Mouse (Mus musculus): Measurements from ENCODE around the gene Larp1. TPM values are rescaled to one million over a fixed set of nuclear protein-coding genes. Genes with fewer than 3 reads are reported as not detected.
A peak's percentile ranks its signal among the peaks of the same experiment; 100 is the strongest.

The Larp1 gene
- total RNA-seq, 2 experiments from 2014 or later, result 69.6 to 69.9 TPM

DNA sequence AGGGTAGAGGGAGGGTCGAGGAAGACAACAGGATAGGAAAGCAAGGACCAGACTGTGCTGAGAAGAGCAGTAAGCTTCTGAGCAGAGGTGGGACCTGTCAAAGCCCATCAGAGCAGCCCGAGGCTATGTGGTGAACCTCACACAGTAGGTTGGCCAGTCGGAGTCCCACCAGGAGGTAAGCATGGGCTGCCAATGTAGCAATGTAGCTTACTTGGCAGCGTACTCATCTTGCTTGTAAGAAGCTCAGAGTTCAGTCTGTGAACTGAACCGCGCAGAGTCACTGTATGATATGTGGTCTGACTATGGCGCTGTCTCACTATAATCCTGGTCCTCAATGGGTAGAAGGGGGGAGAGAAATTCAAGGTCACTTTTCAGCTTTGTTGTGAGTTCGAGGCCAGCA, 5.7 kb upstream of the Larp1 start:
- no peak for DNase-seq

DNA sequence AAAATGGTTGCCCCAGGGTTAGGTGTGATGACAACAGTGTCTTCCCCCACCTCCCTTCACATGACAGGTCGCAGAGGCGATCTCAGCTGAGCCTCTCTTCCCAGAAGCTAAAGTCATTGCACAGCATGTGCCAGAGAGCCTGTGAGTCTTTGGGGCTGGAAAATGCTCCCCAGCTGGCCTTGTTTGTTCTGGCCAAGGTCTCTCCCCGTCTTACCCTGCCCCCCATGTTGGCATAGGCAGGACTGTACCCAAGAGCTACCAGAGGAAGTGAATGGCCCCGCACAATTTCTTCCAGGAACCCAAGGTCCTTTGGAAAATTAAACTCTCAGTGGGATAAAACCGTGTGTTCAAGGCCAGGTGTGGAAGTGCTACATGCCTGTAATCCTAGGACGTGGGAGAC, 5.1 kb upstream of the Larp1 start:
- no peak for DNase-seq

DNA sequence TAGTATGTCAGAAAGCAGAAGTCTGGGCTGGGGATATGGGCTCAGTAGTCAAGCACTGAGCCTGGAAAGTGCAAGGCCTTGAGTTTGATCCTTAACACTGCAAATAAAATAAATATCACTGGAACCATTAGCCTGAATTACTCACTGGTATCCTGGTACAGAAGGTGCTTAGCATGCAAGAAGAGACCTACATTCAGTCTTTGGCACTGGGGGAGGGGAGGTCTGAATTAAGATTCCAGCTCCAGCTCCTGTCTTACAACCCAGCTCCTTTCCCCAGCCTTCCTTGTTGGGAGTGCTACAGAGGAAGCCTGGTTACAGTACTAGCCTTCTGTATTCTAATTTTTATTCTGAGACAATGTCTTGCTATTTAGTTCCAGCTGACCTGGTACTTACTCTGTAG, 3.8 kb upstream of the Larp1 start:
- DNase-seq, result no peak

DNA sequence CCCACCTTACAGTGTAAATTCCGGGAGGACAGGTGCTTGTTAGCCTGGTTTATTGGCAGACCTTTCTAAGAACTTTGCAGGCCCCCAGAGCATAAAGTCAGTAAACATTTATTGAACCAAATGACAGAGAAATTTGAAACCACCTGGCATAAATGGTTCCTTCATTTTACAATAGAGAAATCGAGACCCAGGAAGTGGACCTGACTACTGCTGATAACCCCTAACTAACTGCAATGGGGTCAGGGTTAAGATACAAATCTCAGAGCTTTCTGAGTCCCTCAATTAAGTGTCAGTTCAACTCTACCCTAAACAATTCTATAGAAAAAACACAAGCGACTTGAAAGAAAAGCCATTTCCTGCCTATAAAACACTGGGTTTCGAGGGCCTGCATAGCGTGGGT, 851 bp upstream of the Larp1 start:
- DNase-seq, result no peak

DNA sequence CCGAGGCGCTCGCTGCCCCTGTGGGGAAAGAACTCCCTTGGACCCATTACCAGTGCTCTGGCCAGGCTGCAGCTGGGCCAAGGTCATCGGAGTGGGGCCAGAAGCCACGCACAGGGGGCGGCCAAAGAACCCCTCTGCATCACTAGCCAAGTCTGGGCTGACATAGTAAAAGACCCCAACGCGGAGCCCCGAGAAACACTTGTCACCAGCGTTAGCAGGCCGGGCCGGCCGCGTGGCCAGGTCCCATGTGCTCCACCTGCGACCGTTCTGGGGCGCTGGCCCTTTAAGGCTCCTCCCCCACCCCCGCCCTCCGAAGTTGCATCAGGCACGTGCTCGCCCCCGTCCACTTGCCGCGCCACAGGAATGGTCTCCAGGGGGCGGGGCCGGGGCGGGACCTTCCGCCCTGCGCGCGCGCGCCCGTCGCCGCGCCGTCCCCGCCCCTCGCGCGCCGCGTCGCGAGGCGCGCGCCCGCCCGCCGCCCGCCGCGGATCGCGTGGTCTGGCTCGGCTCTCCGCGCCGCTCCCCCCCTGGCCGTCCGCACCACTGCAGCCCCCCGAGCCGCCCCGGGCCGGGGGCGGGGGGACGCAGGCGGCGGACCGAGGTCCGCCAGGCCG, 320 bp upstream of the Larp1 start:
- peak; percentile 87 for DNase-seq

DNA sequence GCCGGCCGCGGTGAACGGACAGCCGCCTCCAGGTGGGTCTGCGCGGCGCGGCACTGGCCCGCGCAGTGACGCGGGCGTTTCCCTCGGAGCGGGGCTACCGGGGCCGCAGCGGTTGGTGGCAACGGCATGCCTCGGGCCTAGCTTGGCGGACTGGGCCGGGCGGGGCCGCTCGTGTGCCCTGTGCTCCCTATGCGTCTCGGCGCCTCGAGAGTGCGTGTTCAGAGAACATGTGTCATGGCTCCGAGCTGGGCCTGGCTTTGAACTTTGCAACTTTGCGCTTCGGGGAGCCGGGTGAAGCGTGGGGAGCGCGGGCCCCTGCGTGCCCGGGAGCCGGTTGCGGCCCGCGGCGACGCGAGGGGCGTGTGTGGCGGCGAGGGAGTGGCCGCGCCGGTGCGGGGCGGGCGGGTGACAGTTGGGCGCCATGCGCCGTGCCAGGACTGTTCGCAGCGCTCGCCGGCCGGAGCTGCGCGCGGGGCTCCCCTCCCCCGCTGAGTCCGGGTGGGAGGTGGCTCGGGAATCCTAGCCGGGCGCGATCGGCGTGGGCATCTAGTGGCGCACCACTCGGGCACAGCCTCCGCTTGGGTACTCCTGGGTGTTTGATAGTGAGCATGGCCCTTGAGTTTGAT, 765 bp downstream of the Larp1 start:
- DNase-seq, result peak; percentile 77

DNA sequence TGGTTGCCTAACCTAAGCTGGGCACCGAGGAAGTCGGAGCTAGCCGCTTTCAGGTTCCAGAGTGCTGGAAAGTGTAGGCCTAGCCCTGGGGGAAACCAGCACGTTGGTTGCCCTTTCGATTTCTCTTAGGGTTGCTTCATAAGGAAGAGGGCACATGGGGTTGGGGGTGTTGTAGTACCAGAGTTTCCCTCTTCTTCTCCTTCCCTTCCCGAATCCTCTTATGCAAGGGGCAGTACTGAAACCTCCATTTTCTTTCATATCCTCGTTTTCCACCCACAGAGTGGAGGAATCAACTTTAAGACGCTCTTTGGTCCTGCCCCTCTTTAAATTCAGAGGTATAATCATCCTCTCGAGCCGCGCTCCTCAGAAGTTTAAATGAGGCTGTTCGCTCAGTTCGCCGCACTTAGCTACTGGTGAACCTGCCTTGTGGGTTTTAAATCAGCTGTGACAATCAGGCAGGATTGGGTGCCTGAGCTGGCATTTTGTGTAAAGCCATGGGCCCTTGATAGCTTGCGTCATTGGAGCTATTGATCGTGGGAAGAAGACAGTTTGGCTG, 1.4 kb downstream of the Larp1 start:
- DNase-seq, result peak; percentile 24

DNA sequence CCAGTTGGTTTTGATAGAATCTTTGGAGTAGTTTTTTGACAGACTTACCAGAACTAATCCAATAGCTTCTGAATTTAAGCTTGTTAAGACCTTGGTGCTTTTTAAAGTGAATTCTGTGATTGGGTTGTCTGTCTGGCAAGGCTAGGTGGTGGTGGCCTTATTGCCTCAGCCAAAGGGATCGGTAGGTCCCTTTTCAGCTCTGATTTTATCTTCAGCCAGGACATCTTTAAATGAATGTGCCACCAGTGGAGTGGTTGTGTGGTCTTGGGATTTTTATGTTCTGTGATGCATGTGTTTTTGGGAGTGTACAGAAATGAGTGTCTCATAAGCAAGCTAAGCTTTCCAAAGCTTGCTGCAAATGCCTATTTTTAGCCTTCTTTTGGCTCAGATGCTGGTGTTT, 2.1 kb downstream of the Larp1 start:
- DNase-seq, result no peak

DNA sequence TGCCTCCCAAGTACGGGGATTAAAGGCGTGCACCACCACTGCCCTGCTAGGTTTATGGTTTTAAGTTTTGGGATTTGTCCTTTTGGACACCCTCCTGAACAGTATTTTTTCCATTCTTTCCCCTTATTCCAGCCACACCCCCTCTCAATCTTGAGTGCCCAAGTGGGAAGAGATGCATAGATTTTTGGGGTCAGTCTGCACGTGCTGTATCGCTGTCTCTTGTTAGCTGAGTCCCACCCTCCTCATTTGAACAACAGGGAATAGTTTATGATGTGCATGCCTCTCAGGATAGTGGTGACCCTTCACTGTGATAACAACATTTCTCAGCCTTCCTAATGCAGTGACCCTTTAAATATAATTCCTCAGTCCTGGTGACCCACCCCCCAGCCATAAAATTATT, 2.9 kb downstream of the Larp1 start:
- DNase-seq, result no peak

DNA sequence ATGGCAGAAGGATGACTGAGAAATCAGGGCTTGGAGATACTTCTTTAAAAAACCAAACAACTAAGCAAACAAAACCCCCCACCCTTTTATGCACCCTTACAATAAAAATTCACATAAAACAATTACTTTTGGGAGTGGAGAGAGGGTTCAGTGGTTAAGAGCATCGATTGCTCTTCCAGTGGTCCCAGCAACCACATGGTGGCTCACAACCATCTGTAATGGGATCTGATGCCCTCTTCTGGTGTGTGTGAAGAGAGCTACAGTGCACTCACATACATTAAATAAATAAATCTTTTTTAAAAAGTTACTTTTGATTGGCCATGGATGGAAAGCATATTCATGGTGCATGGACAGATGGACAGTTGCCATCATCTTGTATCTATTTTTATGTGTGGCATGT, 3.8 kb downstream of the Larp1 start:
- DNase-seq, result no peak

DNA sequence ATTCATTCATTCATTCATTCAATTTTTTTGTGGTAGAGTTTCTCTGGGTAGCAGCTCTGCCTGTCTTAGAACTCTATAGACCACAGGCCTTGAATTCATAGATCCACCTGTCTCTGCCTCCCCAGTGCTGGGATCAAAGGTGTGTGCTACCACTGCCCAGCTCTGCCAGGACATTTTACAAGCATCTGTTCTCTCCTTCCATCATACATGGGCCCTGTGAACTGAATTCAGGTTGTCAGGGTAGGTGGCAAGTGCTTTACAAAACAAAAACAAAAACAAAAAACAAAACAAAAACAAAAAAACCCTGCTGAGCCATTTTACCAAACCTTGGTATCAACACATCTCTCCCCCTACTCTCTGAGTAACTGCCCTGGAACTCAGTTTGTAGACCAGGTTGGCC, 4.2 kb downstream of the Larp1 start:
- DNase-seq, result no peak

DNA sequence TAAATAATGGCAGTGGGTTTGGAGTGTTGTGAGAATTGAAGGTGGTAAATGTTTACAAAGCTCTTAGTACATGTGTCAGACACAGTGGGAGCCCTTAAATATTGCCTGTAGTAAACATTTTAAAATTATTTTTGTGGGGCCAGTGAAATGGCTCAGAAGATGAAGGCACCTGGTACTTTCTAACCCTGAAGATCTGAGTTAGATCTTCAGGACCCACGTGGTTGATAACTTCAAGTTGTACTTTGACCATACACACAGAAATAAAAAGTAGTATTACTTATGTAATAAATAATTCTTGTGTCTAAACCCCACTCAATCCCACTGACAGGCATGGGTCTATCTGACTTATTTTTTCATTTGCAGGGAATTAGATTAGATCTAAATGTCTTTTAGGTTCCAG, 5.7 kb downstream of the Larp1 start:
- no peak for DNase-seq

DNA sequence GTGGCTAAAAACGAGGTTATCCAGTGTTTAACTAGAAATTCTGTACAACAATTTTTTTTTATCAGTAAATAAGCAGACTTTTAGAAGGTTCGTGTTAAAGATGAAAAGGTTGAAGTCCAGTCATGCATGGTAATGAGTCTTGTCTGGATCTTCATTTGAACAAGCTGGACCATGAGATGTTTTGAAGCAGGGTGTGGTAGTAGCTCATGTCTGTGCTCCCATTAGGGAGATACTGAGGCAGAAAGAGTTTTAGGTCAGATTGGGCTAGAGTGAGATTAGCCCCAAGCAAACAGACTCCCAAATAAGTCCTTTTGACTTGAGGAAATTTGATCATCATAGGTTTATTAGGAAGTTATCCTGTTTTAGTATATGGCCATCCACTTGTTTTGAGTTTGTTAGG, 6.5 kb downstream of the Larp1 start:
- no peak for DNase-seq

DNA sequence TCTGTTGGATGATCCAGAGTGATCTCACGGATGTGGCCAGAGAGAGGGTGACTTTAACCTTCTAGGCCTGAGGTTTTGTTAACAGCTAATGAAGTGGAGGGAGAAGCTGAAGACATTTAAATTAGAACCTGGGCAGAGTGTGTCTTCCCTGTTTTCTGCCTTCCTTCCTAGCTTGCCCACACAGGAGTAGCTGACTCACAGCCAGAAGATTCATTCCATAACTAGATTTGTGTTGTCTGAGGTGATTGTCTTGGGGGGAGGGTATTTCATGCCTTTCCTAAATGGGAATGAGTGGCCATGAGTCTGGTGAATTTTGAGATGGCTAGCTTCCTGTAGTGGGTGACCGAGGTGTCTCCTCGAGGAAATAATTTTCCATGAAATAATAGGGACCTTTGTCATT, 7.5 kb downstream of the Larp1 start:
- no peak for DNase-seq

DNA sequence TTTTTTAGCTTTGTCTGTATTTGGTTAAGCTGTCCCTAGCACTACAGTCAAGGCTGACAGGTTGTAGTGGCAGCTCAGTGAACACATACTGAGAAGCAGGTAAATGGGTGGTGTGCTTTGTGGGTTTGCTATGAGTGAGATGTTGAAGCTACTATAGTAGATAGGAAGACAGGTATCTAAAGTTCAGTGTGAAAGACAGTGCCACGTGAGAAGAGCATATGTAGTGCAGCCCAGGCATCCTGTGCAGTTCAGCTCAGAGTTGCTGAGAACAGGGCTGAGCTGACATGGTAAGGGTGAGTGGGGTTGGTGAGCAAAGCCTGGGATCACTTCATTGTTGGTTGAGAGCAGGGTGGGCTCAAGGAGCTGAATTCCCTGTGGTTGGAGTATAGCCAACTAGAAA, 8.6 kb downstream of the Larp1 start:
- DNase-seq, result no peak

DNA sequence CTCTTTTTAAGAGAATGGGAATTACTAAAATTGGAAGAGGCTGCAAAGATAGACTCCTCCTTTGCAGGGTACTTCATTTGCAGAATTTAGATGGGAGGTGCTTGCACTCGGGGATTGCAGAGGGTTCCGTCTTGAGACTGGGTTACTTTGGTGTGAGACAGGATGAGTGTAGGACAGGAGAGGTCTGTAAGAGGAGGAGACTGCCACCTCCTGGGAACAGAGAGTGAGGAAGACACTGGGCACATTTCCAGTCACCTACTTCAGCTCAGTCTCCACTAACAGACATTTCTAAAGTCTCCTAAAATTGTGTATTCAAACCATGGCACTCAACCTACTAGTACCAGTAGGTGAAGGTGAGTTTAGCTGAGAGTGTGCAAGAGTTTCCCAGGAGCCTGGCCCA, 9.4 kb downstream of the Larp1 start:
- DNase-seq, result peak; percentile 30

DNA sequence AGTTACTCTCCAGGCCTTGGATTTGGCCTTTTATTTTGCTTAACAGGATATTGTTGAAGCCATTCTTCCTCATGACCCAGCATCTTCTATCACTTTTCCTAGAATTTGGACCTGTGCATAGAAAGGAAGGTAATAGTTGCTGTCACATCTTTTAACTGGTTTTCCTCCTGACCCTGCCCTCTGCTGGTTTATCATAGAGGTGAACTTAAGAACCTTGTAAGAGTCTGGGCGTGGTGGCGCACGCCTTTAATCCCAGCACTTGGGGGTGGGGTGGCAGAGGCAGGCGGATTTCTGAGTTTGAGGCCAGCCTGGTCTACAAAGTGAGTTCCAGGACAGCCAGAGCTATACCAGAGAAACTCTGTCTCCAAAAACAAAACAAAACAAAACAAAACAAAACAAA, 9.8 kb downstream of the Larp1 start:
- no peak for DNase-seq

DNA sequence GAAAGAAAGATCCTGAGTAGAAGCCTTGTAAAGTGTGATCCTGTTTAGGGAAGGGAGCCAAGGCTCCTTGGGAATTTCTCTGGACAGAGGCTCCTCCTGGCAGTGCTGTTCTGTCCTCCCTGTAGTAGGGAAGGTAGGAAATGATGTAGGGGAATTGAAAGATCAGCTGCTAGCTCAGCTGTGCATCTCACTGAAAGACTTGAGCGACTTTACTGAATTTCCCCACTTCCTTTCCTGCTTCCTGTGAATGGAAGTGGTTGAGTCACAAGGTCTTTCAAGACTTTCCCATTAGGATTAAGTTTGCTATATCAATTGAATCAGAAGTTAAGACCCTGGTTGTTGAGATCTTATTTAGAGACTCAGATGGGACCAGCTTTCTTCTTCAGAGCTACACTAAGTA, 12.2 kb downstream of the Larp1 start:
- DNase-seq, result no peak

DNA sequence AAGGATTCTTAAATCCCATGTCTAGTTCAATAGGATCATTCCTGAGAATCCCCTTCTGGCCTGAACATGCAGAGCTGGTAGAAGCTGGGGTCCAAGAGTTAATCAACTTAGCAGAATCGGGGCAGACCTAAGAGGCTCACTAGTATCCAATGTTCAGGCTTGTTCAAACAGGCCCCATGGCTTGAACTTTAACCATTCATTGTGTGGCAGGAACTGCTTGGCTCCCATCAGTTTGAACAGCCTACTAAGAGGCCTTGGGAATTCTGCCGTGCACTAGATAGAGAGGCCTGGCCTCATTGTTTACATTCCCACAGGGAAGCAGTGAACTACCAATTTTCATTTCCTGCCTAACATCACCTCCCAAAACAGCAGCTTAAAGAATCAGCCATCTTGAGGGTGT, 12.8 kb downstream of the Larp1 start:
- DNase-seq, result no peak

DNA sequence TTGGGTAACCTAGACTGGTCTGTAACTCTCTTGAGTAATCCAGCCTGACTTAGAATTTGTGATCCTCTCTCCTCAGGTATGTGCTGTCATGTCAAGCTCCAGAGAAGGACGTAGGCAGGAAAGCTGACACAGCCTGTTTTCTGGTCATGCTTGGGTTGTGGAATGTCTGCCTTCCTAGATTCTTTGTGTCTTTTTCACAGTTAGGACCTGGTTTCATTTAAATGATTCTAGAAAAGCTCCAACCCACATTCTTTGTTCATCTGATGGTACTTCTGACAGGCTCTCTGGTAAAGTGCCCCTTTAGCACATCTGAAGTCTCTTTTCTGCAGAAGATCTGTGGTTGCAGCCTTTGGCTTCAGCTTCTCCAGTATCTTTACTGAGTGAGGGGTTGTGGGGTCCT, 15.4 kb downstream of the Larp1 start:
- DNase-seq, result no peak

DNA sequence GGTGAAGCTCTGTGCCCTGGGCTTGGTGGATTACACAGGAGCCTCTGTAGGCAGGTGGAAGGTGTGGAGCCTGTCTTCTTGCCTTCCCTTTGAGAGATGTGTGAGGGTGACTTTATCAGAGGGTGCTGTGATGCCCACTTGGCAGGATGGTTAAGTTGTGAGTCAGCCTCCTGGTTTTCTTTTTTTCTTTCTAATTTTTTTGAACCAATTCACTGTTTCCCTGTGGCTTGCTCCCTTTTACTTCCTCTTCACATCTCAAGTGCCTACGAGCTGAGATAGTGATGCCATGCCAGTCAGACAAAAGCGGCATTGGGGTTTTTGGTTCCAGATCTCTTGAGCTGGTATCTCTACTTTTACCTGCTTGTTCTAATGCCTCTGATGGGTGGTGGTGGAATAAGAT, 15.8 kb downstream of the Larp1 start:
- DNase-seq, result no peak

DNA sequence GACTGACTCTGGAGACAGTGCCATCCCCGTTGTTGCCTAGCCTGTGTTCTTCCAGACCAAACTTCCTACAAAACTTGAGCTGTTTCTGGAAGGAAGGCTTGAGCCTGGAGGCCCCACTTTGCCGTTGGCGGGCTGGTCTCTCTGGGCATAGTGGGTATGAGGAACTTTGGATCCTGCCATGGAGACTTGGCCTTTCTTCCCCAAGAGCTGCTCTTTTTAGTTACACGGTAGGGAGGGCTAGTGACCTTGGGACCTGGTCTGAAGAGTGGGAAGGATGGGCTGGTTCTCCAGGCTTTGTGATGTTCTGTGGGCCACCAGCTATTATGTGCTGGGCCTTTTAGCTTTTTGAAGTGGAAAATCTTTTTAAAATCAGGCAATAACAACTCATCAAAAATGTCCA, 17.0 kb downstream of the Larp1 start:
- DNase-seq, result no peak

DNA sequence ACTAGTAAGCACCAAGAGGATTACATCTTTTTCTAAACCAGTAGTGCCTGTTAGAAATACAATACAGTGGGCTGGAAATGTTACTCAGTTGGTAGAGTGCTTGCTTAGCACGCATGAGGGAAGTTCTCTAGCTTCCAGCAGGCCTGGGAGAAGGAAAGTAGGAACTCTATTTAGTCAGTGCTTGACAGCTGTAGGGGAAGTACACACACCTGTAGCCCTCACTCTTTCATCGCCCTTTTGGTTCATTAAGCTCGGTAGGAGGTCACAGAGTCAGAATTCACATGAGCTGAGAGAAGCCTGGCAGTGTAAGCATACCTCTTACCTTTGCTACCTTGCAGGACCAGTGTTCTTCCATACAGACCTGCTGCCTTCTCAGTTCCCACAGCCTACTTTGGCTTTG, 17.5 kb downstream of the Larp1 start:
- no peak for DNase-seq

DNA sequence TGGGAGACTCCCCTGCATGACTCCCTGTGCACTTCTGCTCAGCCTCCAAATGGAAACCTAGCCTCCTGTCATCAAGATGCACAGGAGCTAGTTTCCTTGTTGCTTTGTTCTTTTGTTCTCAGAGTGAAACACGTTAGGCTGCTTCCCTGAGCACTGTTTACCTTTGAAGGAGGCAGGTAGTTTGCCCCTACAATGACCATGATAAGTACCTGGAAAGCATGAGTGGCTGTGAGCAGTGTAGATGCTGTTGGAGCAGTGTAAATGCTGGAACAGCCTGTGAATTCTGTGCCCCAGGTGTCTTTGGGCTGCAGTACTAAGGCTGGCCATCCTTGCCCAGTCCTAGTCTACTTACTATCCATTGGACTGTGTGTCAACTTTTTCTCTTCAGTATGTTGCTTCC, 18.0 kb downstream of the Larp1 start:
- DNase-seq, result no peak

DNA sequence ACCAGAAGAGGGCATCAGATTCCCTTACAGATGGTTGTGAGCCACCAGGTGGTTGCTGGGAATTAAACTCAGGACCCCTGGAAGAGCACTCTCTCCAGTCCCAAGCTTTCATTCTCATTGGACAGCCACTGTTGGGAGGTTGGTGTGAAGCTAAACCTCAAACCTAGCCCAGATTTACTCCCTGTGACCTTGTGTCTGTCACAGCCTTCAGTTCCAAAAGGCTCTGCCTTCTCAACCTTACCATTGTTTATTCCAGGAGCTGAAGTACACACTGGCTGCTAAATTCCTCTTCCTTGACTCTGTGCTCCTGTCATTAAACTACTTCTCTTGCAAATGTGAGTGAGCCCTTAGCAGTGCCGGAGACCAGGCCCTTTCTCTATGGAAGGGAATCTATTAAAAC, 20.1 kb downstream of the Larp1 start:
- no peak for DNase-seq

Measured in heart, postnatal 4 days (tissue).